Mouse (Mus musculus) naive thymus-derived CD4-positive, alpha-beta T cell, adult 5 months (primary cell): ENCODE data around the gene Gm14124. TPM values are rescaled to one million over a fixed set of nuclear protein-coding genes. Genes with fewer than 3 reads are reported as not detected.

Experiments
- polyA plus RNA-seq: library from polyadenylated mRNA; unstranded; fragments of 100-300 nt; shearing (Covaris generic); gene quantifications from one replicate; pipeline ENCODE4 v1.2.1, GENCODE M21; 2017

Gene Gm14124
- polyA plus RNA-seq = not detected

GRCm38 (mm10) chr2:150257291-150257690 lies at the start of gene Gm14124:
Gm14124 (plus strand) TSS chr2:150257517.

DNA sequence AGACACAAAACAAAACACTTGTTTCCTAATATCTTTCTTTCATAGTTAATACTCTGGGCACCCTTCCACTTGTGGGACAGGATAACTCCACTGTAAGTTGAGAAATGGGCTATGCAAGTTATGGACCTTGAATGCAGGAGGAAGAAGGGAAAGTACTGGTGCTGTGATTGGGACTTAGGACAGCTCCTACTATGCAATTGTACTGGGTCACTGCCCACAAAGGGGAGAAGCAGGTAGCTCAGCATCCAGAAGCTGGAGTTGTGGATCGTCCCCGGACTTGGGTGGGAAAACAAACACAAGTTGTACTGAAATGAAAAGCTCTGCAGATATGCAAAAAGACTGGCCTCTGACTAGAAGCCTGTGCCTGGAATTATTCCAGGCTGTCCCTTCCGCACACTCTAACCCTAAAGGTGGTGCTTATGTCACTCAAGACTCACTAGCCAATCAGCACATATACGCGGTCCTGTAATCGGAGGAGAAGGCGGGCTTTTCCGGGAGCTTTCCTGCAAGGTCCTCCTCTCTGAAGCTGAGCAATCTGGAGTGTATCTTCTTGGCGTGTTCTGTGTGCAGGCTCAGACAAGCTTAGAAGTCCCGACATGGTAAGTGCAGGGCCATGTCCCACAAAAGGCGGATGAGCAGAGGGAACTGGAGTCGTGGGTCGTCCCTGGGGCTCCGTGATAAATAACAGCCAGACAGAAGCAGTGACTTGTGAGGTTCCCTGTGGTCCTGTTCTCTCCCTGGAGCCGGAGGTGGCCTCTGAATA lies 39.5 kb upstream of the Gm14124 start, which contains the start of gene Zfp937:
TSS of gene Zfp937 (plus strand) at position 474 of the 763 bp plus-strand sequence.

GRCm38 (mm10) chr2:150255491-150255890 lies 1.8 kb upstream of the Gm14124 start, which contains the start of gene Gm21994:
Gm21994 (minus strand) TSS chr2:150255591.

Other genes starting within 250 kb of the Gm14124 start
- 9.5 TPM for gene Zfp120, start 120.8 kb upstream of the Gm14124 start, polyA plus RNA-seq
- gene Gm10770, start 77.8 kb upstream of the Gm14124 start, polyA plus RNA-seq = not detected
- gene Gm14139, start 75.8 kb upstream of the Gm14124 start, polyA plus RNA-seq = 0.20 TPM
- gene Zfp937, start 39.4 kb upstream of the Gm14124 start, polyA plus RNA-seq = 2.1 TPM
- 8.9 TPM for gene Gm21994, start 1.9 kb upstream of the Gm14124 start, polyA plus RNA-seq
- gene Gm10130, start 66.2 kb downstream of the Gm14124 start, polyA plus RNA-seq = 5.0 TPM
- gene 3300002I08Rik, start 105.2 kb downstream of the Gm14124 start, polyA plus RNA-seq = 3.5 TPM
- gene Zfp442, start 194.0 kb downstream of the Gm14124 start, polyA plus RNA-seq = 1.5 TPM
- not detected for gene Zfp345, start 227.6 kb downstream of the Gm14124 start, polyA plus RNA-seq